Mouse (Mus musculus): ENCODE data around the gene Gm11564. TPM values are rescaled to one million over a fixed set of nuclear protein-coding genes. Genes with fewer than 3 reads are reported as not detected.
"Not testable (repeated sequence)": the region's sequence is repeated elsewhere in the genome, so short reads cannot be mapped to it uniquely, and the experiment has no call there.

The Gm11564 gene
- not detected for total RNA-seq (2021)
- long read RNA-seq, experiment 1 = 0 reads
- long read RNA-seq, experiment 2 = 0 reads

DNA sequence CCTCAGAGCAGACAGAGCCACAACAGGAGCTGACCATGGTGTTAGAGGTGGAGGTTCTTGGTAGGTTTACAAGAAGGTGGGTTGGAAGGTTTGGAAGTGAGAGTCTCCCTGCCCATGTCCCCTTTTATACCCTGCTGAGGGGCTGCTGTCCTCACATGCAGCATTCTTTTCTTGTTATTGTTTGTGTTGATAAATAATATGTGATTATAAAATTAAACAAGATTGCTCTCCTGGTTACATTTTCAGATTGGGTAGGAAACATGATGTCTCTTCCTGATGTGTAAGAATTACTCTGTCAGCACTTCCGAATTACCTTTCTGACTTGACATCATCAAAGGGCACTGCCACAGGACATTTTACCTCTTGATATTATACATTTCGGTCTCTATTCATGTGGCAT is at the start of gene Gm11564:
TSS of gene Gm11564 (minus strand) at position 101 of the 400 bp plus-strand sequence.
- not testable (repeated sequence) for DNase-seq

DNA sequence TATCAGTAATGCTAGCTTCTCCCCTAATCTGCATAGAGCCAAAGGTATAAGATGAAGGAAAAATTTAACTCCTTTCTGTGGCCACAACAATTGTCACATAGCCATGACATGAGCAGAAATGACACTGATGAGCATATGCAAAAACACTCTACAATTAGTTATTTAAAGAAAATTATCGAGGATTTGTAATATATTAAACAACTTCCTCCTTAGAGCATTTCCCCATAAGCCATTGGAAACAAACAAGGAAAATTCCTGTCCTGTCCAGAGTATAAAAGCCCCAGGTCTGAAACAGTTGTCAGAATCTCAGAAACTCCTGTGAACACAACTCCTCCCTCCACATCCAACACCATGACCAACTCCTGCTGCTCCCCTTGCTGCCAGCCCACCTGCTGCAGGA is 48.7 kb upstream of the Gm11564 start, which contains the start of gene Gm11559:
TSS of gene Gm11559 (plus strand) at position 301 of the 400 bp plus-strand sequence.
- DNase-seq = not testable (repeated sequence)

DNA sequence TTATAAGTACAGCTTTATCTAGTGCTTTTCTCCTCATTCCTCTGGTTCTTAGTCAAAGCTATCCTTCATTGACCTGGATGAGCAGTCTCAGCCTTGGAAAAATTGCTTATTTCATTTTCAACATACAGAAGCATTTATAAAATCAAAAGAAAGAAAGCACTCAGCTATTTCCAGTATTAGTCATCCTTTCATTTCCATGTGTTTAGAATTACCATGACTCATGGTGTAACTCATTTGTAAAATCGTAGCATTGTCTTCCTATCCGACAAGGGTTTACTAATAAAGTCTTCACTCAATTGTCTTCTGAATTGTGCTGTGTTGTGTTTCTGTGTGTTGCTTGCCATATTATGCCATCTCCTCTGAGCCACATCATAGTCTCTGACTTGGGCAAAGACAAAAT is 43.3 kb upstream of the Gm11564 start:
- DNase-seq = no peak

DNA sequence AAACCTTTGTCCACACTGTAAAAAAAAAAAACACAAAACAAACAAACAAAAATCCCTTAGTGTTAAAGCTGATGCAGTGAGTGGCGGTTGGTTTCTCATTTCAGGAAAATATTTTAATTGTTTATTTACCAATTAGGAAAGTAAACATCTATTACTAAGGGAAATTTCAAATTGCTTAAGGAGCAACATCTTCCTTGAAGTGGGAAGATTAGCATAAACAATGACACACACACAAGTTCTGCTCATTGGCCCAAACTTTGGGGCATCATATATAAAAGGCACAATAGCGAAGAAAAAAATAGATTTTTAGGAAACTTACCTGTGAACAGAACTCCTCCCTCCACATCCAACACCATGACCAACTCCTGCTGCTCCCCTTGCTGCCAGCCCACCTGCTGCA is 42.2 kb upstream of the Gm11564 start, which contains the start of gene Gm11568:
TSS of gene Gm11568 (plus strand) at position 301 of the 400 bp plus-strand sequence.
- DNase-seq = no peak

DNA sequence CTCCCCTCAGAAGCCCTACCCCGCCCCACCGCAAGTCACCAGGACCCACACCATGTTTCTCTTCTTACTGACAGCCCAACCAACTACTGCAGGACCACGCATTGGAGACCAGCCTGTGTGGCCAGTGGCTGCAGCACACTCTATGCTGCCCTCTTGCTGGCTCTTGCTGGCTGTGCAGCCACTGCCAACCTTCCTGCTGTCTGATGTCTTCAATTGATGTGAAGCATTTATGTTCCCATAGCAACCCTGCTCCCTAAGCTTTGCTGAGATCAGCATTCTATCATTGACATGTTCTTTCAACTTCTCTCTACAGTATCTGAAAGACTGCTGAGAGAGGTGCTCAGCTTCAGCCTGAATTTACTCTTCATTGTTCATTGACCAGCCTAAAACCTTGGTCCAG is 38.7 kb upstream of the Gm11564 start:
- peak; percentile 7 to 12 for DNase-seq

DNA sequence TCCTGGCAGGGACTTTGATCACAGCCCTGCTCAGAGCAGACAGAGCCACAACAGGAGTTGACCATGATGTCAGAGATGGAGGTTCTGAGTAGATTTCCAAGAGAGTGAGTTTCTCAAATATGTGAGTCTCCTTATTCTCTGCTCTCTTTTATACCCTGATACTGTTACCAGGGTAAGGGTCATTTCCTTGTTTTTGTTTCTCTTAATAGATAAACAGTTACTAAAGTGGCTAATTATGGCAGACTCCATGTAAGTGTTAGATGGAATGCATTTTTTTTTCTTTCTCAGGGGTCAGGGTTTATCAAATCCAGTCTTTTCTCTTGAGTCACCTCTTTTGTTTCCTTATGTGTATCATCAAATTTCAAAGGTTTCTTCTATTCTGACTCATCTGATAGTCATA is 36.0 kb upstream of the Gm11564 start, which contains the start of gene Krtap4-16:
TSS of gene Krtap4-16 (minus strand) at position 101 of the 400 bp plus-strand sequence.
- DNase-seq = no peak

DNA sequence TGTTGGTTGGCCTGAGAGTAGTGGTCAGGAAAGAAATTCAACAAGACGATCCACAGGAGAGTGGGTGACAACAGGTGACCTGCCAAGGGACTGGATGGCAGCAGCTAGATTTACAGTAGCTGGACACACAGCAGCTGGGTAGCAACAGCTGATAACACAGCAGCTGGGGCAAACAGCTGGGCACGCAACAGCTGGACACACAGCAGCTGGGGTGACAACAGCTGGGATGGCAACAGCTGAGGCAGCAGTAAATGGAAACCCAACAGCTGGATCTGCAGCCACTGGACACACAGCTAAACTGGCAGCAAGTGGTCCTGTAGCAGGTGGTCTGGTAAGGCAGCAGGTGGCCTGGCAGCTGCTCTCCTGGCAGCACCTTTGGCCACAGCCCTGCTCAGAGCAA is 31.3 kb upstream of the Gm11564 start:
- DNase-seq = no peak

DNA sequence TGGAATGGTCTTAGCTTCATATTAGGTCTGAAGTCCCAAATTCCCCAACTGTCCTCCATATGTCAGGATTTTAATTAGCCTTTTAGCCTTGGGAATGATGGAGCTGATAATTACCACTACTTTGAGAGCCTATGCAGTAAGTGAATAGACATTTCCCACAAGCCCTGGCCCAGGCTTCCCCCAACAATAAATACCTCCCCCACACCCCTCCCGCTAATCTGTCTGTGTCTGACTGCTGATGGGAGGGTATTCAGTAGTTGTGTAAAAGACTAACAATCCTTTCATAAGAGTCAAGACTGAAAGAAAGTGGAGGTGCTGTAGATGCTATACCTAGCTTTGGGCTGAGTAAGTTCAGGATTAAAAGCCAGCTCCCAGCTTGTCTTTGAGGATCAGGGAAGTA is 26.7 kb upstream of the Gm11564 start:
- no peak for DNase-seq

DNA sequence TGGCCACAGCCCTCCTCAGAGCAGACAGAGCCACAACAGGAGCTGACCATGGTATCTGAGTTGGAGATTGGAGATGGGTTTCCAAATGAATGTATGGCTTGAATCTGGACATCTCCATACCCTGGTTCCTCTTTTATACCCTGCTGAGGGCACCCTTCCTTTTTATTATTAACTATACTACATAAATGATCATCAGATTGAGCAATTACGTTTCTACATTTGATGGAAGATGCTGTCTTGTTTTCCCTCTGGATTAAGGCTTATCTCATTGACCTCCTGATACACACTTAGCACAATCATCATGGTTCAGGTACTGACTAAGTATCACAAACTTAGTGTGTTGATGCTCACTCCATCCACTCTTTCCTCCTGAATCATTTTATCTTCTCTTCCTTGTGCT is 22.5 kb upstream of the Gm11564 start, which contains the start of gene 2300003K06Rik:
TSS of gene 2300003K06Rik (minus strand) at position 101 of the 400 bp plus-strand sequence.
- DNase-seq = no peak

DNA sequence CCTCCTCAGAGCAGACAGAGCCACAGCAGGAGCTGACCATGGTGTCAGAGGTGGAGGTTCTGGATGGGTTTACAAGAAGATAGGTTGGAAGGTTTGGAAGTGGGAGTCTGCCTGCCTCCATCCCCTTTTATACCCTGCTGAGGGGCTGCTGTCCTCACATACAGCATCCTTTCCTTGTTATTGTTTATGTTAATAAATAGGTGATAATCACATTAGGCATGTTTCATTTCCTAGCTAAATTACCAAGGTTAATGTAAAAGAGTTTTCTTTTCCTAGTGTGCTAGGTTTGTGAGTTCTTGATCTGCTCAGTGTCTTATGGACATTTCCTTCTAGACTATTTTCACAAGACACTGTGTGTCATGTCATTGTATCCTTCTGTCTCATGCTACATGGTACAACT is 5.7 kb downstream of the Gm11564 start, which contains the start of gene Krtap4-13:
TSS of gene Krtap4-13 (minus strand) at position 101 of the 400 bp plus-strand sequence.
- DNase-seq = not testable (repeated sequence)

DNA sequence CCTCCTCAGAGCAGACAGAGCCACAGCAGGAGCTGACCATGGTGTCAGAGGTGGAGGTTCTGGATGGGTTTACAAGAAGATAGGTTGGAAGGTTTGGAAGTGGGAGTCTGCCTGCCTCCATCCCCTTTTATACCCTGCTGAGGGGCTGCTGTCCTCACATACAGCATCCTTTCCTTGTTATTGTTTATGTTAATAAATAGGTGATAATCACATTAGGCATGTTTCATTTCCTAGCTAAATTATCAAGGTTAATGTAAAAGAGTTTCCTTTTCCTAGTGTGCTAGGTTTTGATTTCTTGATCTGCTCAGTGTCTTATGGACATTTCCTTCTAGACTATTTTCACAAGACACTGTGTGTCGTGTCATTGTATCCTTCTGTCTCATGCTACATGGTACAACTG is 11.1 kb downstream of the Gm11564 start, which contains the start of gene Gm11554:
TSS of gene Gm11554 (minus strand) at position 101 of the 400 bp plus-strand sequence.
- DNase-seq = not testable (repeated sequence)

DNA sequence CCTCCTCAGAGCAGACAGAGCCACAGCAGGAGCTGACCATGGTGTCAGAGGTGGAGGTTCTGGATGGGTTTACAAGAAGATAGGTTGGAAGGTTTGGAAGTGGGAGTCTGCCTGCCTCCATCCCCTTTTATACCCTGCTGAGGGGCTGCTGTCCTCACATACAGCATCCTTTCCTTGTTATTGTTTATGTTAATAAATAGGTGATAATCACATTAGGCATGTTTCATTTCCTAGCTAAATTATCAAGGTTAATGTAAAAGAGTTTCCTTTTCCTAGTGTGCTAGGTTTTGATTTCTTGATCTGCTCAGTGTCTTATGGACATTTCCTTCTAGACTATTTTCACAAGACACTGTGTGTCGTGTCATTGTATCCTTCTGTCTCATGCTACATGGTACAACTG is 16.6 kb downstream of the Gm11564 start, which contains the start of gene Gm11569:
TSS of gene Gm11569 (minus strand) at position 101 of the 400 bp plus-strand sequence.
- DNase-seq = not testable (repeated sequence)

DNA sequence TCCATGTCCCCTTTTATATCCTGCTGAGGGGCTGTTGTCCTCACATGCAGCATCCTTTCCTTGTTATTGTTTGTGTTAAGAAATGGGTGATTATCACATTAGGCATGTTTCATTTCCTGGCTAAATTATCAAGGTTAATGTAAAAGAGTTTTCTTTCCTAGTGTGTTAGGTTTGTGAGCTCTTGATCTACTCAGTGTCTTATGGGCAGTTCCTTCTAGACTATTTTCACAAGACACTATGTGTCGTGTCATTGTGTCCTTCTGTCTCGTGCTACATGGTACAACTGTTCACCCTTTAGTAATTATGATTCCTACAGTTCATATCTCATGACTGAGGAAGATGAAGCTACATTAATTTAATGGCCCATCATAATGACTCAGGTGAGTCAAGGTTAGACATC is 22.1 kb downstream of the Gm11564 start, which contains the start of gene Gm11596:
TSS of gene Gm11596 (minus strand) at position 101 of the 400 bp plus-strand sequence.
- no peak for DNase-seq

DNA sequence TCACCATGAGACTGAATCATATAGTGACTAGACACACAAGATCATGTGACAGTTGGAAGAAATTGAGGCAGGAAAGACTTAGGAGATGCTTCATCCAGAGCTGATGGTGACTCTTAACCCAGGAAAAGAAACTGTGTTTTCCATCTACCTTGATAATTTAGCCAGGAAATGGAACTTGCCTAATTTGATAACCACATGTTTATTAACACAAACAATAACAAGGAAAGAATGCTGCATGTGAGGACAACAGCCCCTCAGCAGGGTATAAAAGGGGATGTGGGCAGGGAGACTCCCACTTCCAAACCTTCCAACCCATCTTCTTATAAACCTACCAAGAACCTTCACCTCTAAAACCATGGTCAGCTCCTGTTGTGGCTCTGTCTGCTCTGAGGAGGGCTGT is 30.6 kb downstream of the Gm11564 start, which contains the start of gene Krtap4-9:
TSS of gene Krtap4-9 (plus strand) at position 301 of the 400 bp plus-strand sequence.
- DNase-seq = not testable (repeated sequence)

DNA sequence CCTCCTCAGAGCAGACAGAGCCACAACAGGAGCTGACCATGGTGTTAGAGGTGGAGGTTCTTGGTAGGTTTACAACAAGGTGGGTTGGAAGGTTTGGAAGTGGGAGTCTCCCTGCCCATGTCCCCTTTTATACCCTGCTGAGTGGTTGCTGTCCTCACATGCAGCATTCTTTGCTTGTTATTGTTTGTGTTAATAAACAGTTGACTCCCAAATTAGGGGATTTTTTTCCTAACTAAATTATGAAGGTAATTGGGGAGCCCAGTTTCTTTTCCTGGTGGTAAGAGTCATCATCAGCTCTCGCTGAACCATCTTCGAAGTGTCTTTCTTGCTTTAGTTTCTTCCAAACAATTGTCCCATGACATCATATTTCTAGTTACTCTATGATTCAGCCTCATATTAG is 34.9 kb downstream of the Gm11564 start, which contains the start of gene Krtap4-8:
TSS of gene Krtap4-8 (minus strand) at position 101 of the 400 bp plus-strand sequence.
- no peak for DNase-seq

DNA sequence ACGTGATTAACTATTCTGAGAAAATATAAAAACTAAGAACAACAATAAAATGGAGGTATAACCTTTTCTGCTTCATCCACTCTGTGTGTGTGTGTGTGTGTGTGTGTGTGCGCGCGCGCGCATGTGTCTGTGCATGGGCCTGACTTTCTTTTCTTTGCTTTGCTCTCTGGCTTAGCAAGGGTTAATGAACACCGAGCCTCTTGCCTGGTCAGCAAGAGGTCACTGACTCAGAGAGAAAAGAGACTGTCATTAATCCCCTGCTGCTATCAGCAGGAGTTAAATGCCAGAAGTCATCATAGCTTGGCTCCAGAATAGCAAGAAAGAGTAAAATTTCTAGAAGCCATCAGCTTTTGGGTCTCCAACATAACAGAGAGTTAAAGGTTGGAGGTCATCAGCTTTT is 37.1 kb downstream of the Gm11564 start:
- no peak for DNase-seq

DNA sequence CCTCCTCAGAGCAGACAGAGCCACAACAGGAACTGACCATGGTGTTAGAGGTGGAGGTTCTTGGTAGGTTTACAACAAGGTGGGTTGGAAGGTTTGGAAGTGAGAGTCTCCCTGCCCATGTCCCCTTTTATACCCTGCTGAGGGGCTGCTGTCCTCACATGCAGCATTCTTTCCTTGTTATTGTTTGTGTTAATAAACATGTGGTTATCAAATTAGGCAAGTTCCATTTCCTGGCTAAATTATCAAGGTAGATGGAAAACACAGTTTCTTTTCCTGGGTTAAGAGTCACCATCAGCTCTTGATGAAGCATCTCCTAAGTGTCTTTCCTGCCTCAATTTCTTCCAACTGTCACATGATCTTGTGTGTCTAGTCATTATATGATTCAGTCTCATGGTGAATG is 42.7 kb downstream of the Gm11564 start, which contains the start of gene Gm11595:
TSS of gene Gm11595 (minus strand) at position 101 of the 400 bp plus-strand sequence.
- not testable (repeated sequence) for DNase-seq

DNA sequence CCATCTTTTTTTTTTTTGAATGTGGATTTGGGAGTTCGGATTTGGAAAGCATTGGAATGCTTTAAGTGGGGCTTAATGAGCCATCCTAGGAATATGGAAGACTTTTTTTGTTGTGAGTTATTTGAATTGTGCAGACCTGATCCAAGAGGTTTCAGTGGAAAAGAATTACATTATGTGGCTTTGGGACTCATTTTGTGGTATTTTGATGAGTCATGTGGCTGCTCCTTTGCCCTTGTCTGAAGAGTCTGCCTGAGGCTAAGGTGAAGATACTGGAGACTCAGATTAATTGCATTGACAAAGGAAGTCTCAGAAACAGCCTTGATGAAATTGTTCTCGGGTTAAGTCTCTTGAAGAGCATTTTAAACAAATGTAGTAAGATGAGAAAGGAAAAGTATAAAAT is 47.1 kb downstream of the Gm11564 start:
- no peak for DNase-seq

Other genes with a start within 250 kb of the Gm11564 start
- gene Krtap3-1, start 249.0 kb downstream of the Gm11564 start, total RNA-seq (2021) = not detected
- not detected for gene Krtap1-5, start 234.7 kb downstream of the Gm11564 start, total RNA-seq (2021)
- gene Krtap1-4, start 232.0 kb downstream of the Gm11564 start, total RNA-seq (2021) = not detected
- not detected for gene Krtap1-3, start 224.3 kb downstream of the Gm11564 start, total RNA-seq (2021)
- gene Krtap9-3, start 217.6 kb downstream of the Gm11564 start, total RNA-seq (2021) = not detected
- not detected for gene Gm11938, start 212.4 kb downstream of the Gm11564 start, total RNA-seq (2021)
- gene Gm11937, start 205.5 kb downstream of the Gm11564 start, total RNA-seq (2021) = not detected
- gene Krtap2-4, start 200.8 kb downstream of the Gm11564 start, total RNA-seq (2021) = not detected
- not detected for gene Gm11562, start 195.2 kb downstream of the Gm11564 start, total RNA-seq (2021)
- gene Krtap4-1, start 187.4 kb downstream of the Gm11564 start, total RNA-seq (2021) = not detected
- gene Krtap4-2, start 180.6 kb downstream of the Gm11564 start, total RNA-seq (2021) = not detected
- not detected for gene Krtap4-7, start 171.6 kb downstream of the Gm11564 start, total RNA-seq (2021)
- gene Gm11555, start 165.4 kb downstream of the Gm11564 start, total RNA-seq (2021) = not detected
- not detected for gene Gm11563, start 156.7 kb downstream of the Gm11564 start, total RNA-seq (2021)
- not detected for gene Krtap4-6, start 149.7 kb downstream of the Gm11564 start, total RNA-seq (2021)
- gene Gm14190, start 124.9 kb downstream of the Gm11564 start, total RNA-seq (2021) = not detected
- not detected for gene Gm14180, start 81.4 kb downstream of the Gm11564 start, total RNA-seq (2021)
- not detected for gene Gm11595, start 42.8 kb downstream of the Gm11564 start, total RNA-seq (2021)
- not detected for gene Krtap4-8, start 35.0 kb downstream of the Gm11564 start, total RNA-seq (2021)
- gene Krtap4-9, start 30.5 kb downstream of the Gm11564 start, total RNA-seq (2021) = not detected
- not detected for gene Gm11596, start 22.2 kb downstream of the Gm11564 start, total RNA-seq (2021)
- not detected for gene Gm11569, start 16.7 kb downstream of the Gm11564 start, total RNA-seq (2021)
- not detected for gene Gm11554, start 11.2 kb downstream of the Gm11564 start, total RNA-seq (2021)
- not detected for gene Krtap4-13, start 5.8 kb downstream of the Gm11564 start, total RNA-seq (2021)
- gene 2300003K06Rik, start 22.4 kb upstream of the Gm11564 start, total RNA-seq (2021) = not detected
- not detected for gene Krtap4-16, start 35.9 kb upstream of the Gm11564 start, total RNA-seq (2021)
- not detected for gene Gm11568, start 42.3 kb upstream of the Gm11564 start, total RNA-seq (2021)
- not detected for gene Gm11559, start 48.8 kb upstream of the Gm11564 start, total RNA-seq (2021)
- gene Krtap9-1, start 57.7 kb upstream of the Gm11564 start, total RNA-seq (2021) = not detected
- gene Gm11567, start 63.5 kb upstream of the Gm11564 start, total RNA-seq (2021) = not detected
- not detected for gene Krtap31-1, start 92.3 kb upstream of the Gm11564 start, total RNA-seq (2021)
- gene Gm11565, start 99.1 kb upstream of the Gm11564 start, total RNA-seq (2021) = not detected
- not detected for gene Krtap31-2, start 120.6 kb upstream of the Gm11564 start, total RNA-seq (2021)
- not detected for gene Krtap9-5, start 132.8 kb upstream of the Gm11564 start, total RNA-seq (2021)
- gene Krtap29-1, start 163.4 kb upstream of the Gm11564 start, total RNA-seq (2021) = not detected
- not detected for gene Krtap16-1, start 170.9 kb upstream of the Gm11564 start, total RNA-seq (2021)
- gene Krtap17-1, start 178.3 kb upstream of the Gm11564 start, total RNA-seq (2021) = not detected
- not detected for gene Krt33a, start 200.5 kb upstream of the Gm11564 start, total RNA-seq (2021)
- not detected for gene Krt33b, start 214.2 kb upstream of the Gm11564 start, total RNA-seq (2021)
- gene Krt34, start 225.9 kb upstream of the Gm11564 start, total RNA-seq (2021) = not detected
- gene Krt31, start 234.9 kb upstream of the Gm11564 start, total RNA-seq (2021) = not detected